Comparison of ENCODE assay signal across 16 mouse cellular contexts in genomic region chr1:77629496-77630281, GRCm38 (mm10).
DNase-seq lines count a peak whose midpoint lies in the region; ATAC-seq and TF ChIP-seq lines count a peak whose summit lies in the region.
"Had no signal": no experiment of that assay in that cellular context is flagged by ENCODE, and none has a peak within 500 bp of the region (broad histone marks: within the 10 kb centered on the region; RNA-seq: fewer than 3 reads in every experiment).

No protein-coding gene starts in this region.

- DNase-seq in embryo, embryonic 10 days (ENCODE audit: low spot score): peak; percentile 61
- no peak for DNase-seq in embryo, embryonic 9.5 days (ENCODE audit: extremely low spot score)
- DNase-seq in hindbrain, postnatal 0 days (ENCODE audit: low spot score): peak; percentile 18
- DNase-seq in kidney, postnatal 25 days: no peak
- no peak for DNase-seq in adrenal gland, postnatal 10 days
- no peak for DNase-seq in urinary bladder, postnatal 10 days (ENCODE audit: low spot score)
- DNase-seq: adrenal gland, postnatal 14 days; cerebellum, postnatal 14 days; gastrocnemius, adult 2 months; heart, postnatal 36 days; kidney, adult 18-20 months had no signal

- H3K4me2 ChIP-seq in forebrain, embryonic 15.5 days (replicated peaks): peak overlapping the region; percentile 13; the same call in 1 of the 2 replicates
- no peak overlapping the region for H3K4me2 ChIP-seq in hindbrain, postnatal 0 days (ENCODE audit: low read depth, low read length)
- no peak overlapping the region for H3K4me2 ChIP-seq in neural tube, embryonic 13.5 days
- H3K4me2 ChIP-seq: heart, embryonic 11.5 days; lung, embryonic 15.5 days had no signal

- no peaks in the 10 kb centered on the region for H3K27me3 ChIP-seq in forebrain, embryonic 15.5 days
- H3K27me3 ChIP-seq in hindbrain, postnatal 0 days (ENCODE audit: insufficient read depth, low read length): no peaks in the 10 kb centered on the region
- peaks cover 32% of the 10 kb centered on the region; the same call in 1 of the 2 replicates for H3K27me3 ChIP-seq in neural tube, embryonic 13.5 days
- H3K27me3 ChIP-seq: lung, embryonic 15.5 days; megakaryocyte, embryonic 14.5 days had no signal

- H3K4me1 ChIP-seq in forebrain, embryonic 15.5 days: peaks cover 19% of the 10 kb centered on the region
- H3K4me1 ChIP-seq in hindbrain, postnatal 0 days (ENCODE audit: insufficient read depth, low read length): no peaks in the 10 kb centered on the region
- peaks cover 18% of the 10 kb centered on the region for H3K4me1 ChIP-seq in neural tube, embryonic 13.5 days (replicated peaks)
- H3K4me1 ChIP-seq: lung, embryonic 15.5 days; megakaryocyte, embryonic 14.5 days had no signal

- peak overlapping the region; percentile 72 for H3K27ac ChIP-seq in forebrain, embryonic 15.5 days (replicated peaks)
- no peak overlapping the region for H3K27ac ChIP-seq in hindbrain, postnatal 0 days
- no peak overlapping the region; the same call in 1 of the 2 replicates for H3K27ac ChIP-seq in neural tube, embryonic 13.5 days (replicated peaks)
- H3K27ac ChIP-seq: gastrocnemius, adult 2 months; lung, embryonic 15.5 days had no signal

- no peaks in the 10 kb centered on the region for H3K9me3 ChIP-seq in forebrain, embryonic 15.5 days
- no peaks in the 10 kb centered on the region for H3K9me3 ChIP-seq in hindbrain, postnatal 0 days (ENCODE audit: low read length)
- H3K9me3 ChIP-seq in neural tube, embryonic 13.5 days: no peaks in the 10 kb centered on the region
- H3K9me3 ChIP-seq: lung, embryonic 15.5 days had no signal

- peak; percentile 93 for ATAC-seq in forebrain, embryonic 15.5 days (replicated peaks)
- ATAC-seq in hindbrain, postnatal 0 days: no peak
- peak; percentile 91 for ATAC-seq in neural tube, embryonic 13.5 days (ENCODE audit: low read depth)

- no peaks in the 10 kb centered on the region for H3K36me3 ChIP-seq in forebrain, embryonic 15.5 days
- no peaks in the 10 kb centered on the region for H3K36me3 ChIP-seq in hindbrain, postnatal 0 days (ENCODE audit: insufficient read depth, low read length)
- no peaks in the 10 kb centered on the region for H3K36me3 ChIP-seq in neural tube, embryonic 13.5 days
- H3K36me3 ChIP-seq: lung, embryonic 15.5 days had no signal

- no peak for TF ChIP-seq CTCF in hindbrain, postnatal 0 days (IDR thresholded peaks at IDR 0.05; ENCODE audit: low read depth)

- H3K9ac ChIP-seq in forebrain, embryonic 15.5 days (replicated peaks): no peak overlapping the region
- H3K9ac ChIP-seq in hindbrain, postnatal 0 days (replicated peaks; ENCODE audit: low read length): no peak overlapping the region
- no peak overlapping the region for H3K9ac ChIP-seq in neural tube, embryonic 13.5 days
- H3K9ac ChIP-seq: lung, embryonic 15.5 days had no signal

- WGBS in forebrain, embryonic 15.5 days: 6% methylated on average over 9 of the region's 9 CpGs
- 28% methylated on average over 9 of the region's 9 CpGs for WGBS in hindbrain, postnatal 0 days
- 19% methylated on average over 9 of the region's 9 CpGs for WGBS in neural tube, embryonic 13.5 days

- H3K4me3 ChIP-seq in forebrain, embryonic 15.5 days: no peak overlapping the region
- no peak overlapping the region for H3K4me3 ChIP-seq in hindbrain, postnatal 0 days (ENCODE audit: low read length)
- no peak overlapping the region for H3K4me3 ChIP-seq in neural tube, embryonic 13.5 days
- H3K4me3 ChIP-seq: gastrocnemius, adult 2 months; lung, embryonic 15.5 days; megakaryocyte, embryonic 14.5 days had no signal

Comparison
In these comparisons a context has a peak if more than half of its experiments do, and no peak if none do; other contexts are left out.
1. DNase-seq: peak in embryo, embryonic 10 days (single experiment) and hindbrain, postnatal 0 days (single experiment); none in embryo, embryonic 9.5 days (single experiment), kidney, postnatal 25 days (0 of 2), adrenal gland, postnatal 10 days (single experiment) and urinary bladder, postnatal 10 days (single experiment).